Mouse (Mus musculus) naive thymus-derived CD4-positive, alpha-beta T cell, adult 2 months (primary cell): Measurements from ENCODE around the gene Ninj1.

Experiments
- DNase-seq: peaks from one replicate; pipeline ENCODE4 v3.0.0-alpha.2; 2011; ENCODE audit warnings: low read depth

The Ninj1 gene

DNA sequence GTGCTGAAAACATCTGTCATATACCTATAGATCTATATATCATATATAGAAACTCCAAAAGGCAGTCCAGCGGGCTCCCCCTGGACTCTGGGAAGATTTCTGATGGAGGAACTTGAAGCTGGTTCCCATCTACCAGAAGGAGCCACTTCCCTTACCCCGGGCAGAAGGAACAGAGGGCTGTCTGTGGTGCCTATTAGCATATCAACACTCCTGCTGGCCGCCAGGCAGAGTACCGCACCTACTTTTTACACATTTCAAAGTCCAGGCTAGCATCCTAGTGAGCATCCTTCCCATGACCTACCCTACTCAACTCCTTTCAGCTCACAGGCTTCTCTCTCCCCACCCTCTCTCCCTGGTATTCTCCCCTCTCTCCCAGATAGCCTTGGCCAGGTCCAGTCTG is 38.3 kb downstream of the Ninj1 start:
- DNase-seq, result no peak

DNA sequence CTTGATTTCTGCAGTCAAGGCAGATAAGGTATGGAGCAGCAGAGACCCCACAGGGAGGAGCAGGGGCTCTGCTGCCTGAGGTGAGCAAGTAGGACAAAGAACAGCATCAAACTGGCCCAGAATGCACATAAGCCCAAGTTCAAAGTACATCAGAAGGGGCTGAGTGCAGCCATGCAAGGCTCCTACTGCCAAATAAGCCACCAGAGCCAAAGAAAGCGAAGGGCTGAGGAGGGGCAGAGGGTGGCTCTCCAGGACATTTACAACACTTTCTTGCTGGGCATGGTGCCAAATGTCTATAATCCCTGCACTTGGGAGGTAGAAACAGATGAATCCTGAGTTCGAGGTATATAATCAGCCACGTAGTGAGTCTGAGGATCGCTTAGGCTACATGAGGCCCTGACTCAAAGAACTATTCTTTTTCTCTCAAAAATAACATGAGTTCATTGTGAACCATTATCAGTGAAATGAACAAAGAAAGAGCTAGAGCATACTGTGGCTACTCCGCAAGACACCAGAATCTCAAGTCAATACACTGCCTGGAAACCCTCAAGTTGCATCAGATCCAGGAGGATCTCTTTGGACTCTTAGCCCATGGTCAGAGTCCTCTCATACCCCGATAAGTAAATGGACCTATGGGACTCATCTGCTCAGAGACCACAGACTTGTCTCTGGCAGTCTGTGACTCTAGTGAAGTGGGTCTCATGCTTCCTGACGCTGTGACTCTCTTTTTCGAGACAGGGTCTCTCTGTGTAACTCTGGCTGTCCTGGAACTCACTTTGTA is 46.7 kb downstream of the Ninj1 start:
- DNase-seq, result no peak

DNA sequence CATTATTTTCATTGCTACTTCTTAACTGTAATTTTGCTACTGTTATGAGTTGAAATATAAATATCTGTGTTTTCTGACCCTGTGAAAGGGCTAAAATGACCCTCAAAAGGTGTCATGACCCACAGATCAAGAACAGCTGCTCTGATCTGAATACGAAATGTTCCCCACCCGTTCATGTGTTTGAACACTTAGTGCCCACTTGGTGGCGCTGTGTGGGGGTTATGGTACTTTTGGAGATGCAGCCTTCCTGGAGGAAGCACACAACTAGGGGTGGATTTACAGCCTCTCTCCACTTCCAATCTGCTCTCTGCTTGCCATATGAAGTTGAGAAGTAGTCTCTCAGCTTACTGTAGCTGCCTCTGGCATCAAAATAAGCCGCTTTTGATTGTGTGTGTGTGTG is 47.4 kb downstream of the Ninj1 start:
- peak; percentile 32 for DNase-seq

DNA sequence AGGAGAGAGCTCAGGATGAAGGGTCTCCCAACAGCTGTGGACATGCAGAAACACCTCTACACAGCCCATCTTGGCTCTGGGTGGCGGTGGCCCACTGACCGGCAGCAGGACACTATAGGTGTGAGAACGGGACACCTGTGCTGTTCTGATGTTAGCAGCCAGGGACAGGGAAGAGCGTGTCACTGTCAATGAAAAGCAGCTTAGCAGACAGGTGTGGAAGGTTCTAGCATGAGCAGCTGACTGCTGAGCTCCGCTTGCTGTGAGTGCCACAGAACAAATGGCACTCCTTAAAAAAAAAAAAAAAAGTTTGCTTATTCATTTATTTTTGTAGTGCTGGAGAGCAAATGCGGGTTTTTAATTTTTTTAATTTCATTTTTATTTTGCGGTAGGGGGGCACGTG is 50.3 kb downstream of the Ninj1 start:
- no peak for DNase-seq

DNA sequence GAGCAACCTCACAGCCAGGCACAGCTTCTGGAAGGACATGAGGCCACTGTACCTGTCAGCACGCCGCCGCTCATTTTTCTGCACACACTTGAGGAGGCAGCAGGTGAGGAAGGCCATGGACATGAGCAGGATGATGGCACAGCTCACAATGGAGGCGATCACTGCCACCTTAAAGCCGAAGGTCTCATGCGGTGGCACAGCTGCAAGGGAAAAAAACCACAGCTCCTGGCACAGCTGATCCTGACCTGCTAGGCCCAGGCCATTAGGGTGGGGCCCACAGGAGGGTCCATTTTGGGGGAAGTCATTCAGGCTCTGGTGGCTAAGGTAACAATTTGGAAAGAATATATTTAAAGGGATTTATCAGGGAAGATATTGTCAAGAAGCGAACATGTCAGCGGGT is 51.5 kb downstream of the Ninj1 start:
- DNase-seq, result no peak

DNA sequence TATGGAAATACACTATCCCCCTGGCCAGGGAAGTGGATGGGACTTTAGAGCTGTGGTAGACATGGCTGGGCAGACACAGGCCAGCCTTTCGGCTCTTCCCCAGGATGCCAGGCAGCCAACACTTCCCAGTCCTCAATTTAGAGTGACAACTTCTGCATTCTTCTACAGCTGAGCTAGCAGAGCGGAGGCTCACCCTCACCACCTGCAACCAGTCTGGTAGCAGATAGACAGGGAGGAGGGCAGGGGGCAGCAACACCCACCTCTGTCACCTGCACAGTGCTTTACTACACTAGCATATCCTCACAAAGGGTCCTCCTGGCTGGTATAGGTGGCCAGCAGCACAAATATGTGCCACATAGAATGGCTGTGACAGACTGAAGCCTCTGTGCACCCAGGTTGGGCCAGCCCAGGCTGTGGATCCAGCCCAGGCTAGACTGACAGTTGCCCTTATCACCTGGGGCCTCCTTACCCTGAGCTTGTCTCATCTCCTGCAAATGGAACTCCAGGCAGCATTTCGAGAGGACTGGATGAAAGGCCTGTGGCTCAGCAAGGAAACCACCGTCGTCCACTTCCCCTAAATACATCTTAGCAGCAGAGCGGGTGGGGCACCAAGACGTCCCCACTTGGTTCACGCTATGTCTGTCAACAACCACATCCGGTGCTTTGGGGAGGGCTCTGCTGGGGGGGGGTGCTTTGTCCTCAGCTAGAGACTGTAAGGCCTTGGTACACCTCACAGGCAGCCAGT is 55.2 kb downstream of the Ninj1 start:
- DNase-seq, result peak; percentile 94

DNA sequence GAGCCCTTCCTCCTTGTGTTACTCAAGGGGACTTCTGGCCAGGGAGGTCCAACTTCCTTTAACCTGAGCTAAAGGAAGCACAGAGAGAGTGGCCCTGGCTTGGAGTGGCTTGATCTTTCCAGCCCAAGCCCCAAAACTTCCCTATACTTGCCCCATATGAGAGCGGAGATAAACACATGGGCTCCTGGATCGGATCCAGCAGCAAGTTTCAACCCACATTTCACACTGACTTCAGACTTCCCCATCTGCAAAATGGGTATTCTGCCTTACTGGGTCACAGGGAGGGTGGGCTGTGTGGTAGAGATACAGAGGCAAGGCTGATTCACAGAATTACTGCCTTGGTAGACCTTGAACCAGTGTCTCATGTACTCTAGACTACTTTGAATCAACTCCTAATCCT is 56.2 kb downstream of the Ninj1 start:
- no peak for DNase-seq

DNA sequence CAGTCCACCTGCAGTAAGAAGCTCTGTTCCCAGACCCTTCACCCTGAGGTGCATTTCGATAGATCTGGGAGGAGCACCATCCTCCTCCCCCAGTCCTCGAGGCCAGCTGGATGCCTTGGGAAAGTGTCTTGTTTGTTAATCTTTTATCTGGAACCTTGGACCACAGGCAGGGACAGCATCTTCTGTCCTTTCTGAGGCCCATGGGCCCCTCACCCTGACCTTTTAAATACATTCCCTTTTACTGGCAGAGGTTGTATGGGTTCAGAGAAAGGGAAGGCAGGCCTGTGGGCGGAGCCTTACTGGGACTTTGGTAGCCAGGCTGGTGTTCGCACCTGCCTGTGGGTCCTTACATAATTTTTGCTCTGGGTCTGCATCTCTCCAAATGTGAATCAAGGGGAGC is 58.0 kb downstream of the Ninj1 start:
- no peak for DNase-seq
